Mouse (Mus musculus) limb, embryonic 15.5 days (tissue): ENCODE measurements at regions not wholly inside any gene's neighbourhood (a gene's known extent, or its start where the extent isn't known, plus 50 kb on each side); places are given as distances from the start of the nearest gene placed in this dataset.

Experiments
- ATAC-seq: fragments of 200-750 bp; cut with Nextera tagmentation; 2 replicates; pipeline ENCODE4 v1.8.0; 2017; ENCODE audit warnings: low read depth, moderate TSS enrichment; ENCODE audit not compliant: insufficient number of reproducible peaks, low FRiP score, low TSS enrichment
- H3K27ac ChIP-seq: fragments of 300-500 bp; sonication (generic); 2 replicates; pipeline ENCODE4 v1.5.1; 2015; ENCODE audit warnings: moderate library complexity, mild to moderate bottlenecking, inconsistent platforms
- H3K27me3 ChIP-seq: fragments of 300-500 bp; sonication (generic); 2 replicates; pipeline ENCODE4 v1.6.1; 2015; ENCODE audit warnings: inconsistent platforms
- H3K36me3 ChIP-seq: fragments of 300-500 bp; sonication (generic); 2 replicates; pipeline ENCODE4 v1.6.1; 2015; ENCODE audit warnings: inconsistent platforms
- H3K4me1 ChIP-seq: fragments of 300-500 bp; sonication (generic); 2 replicates; pipeline ENCODE4 v1.6.1; 2015; ENCODE audit warnings: inconsistent platforms
- H3K4me2 ChIP-seq: fragments of 300-500 bp; sonication (generic); 2 replicates; pipeline ENCODE4 v1.6.1; 2015; ENCODE audit warnings: mild to moderate bottlenecking, inconsistent platforms
- H3K4me3 ChIP-seq: fragments of 300-500 bp; sonication (generic); 2 replicates; pipeline ENCODE4 v1.5.1; 2015; ENCODE audit warnings: mild to moderate bottlenecking, inconsistent platforms
- H3K9ac ChIP-seq: fragments of 300-500 bp; sonication (generic); 2 replicates; pipeline ENCODE4 v1.6.1; 2015; ENCODE audit warnings: inconsistent platforms
- H3K9me3 ChIP-seq: fragments of 300-500 bp; sonication (generic); 2 replicates; pipeline ENCODE4 v1.6.1; 2016; ENCODE audit warnings: inconsistent platforms
- WGBS: fragments of 180-500 bp; shearing (Covaris S2); methylation state at CpG from one replicate; pipeline ENCODE4 v1.1.7; 2015; 5-methylcytosine and 5-hydroxymethylcytosine counted together

DNA sequence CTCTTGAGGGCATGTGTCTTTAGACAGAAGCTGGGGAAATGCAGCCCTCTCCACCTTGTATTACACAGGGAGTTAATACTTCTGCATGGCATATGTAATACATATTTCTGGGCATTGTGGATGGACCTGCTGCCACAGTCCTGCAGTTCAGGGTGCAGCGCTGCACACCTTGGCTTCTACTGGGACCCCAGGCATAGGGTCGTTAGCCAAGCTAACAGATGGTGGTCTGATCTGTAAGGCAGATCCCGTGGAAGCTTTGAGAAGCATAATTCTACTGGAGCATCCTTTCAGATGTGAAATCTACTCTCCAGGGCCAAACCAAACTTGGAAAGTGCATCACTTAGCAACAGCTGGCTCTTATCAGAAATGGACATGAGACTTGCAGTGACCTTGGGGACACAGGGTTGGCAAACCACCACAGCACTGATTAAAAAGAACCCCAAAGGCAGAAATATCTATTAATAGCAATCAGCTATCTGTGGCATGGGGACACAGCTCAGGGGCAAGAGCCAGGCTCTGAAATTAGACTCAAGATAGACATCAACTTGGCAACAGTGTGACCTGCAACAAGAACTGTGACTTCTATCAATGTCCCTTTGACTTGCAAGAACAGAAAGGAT is 155.0 kb downstream of the Drd1 start:
- Histone ChIP-seq H3K4me2 (no peak overlapping the region), H3K27ac (no peak overlapping the region), H3K36me3 (no peaks in the 10 kb centered on the region), H3K9me3 (no peaks in the 10 kb centered on the region), H3K4me1 (no peaks in the 10 kb centered on the region), H3K27me3 (no peaks in the 10 kb centered on the region), H3K9ac (no peak overlapping the region), H3K4me3 (no peak overlapping the region)
- ATAC-seq = no peak
- 71% methylated on average over 3 of the region's 3 CpGs for WGBS

- Histone ChIP-seq H3K9me3 (no peaks in the 10 kb centered on the region), H3K9ac (no peak overlapping the region), H3K4me2 (no peak overlapping the region), H3K4me3 (no peak overlapping the region), H3K27me3 (no peaks in the 10 kb centered on the region), H3K4me1 (no peaks in the 10 kb centered on the region), H3K27ac (no peak overlapping the region), H3K36me3 (no peaks in the 10 kb centered on the region)
- ATAC-seq = no peak
- WGBS = 64% methylated on average over 10 of the region's 10 CpGs
Measured at GRCm38 (mm10) chr13:53898351-53898750, 157.2 kb downstream of the Drd1 start.

DNA sequence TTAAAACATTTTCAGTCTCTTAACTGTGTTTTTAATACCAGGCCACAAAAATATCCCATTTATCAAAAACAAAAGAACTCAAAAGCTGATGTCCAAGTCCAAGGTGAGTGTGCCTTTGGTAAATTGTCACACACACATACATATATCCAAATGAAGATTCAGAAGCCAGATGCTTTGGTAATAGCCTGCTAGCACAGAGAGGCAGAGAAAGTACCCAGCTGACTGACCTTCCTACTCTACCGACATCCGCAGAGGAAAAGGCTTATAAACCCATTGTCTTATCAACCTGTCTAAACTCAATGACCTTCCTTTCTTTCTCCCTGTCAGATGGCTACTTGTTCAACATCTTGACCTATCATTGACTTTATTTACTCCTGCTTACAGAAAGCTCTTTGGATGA is 158.3 kb downstream of the Drd1 start:
- Histone ChIP-seq H3K4me2 (no peak overlapping the region), H3K4me3 (no peak overlapping the region), H3K9ac (no peak overlapping the region), H3K4me1 (no peaks in the 10 kb centered on the region), H3K9me3 (no peaks in the 10 kb centered on the region), H3K27me3 (no peaks in the 10 kb centered on the region), H3K27ac (no peak overlapping the region), H3K36me3 (no peaks in the 10 kb centered on the region)
- 98% methylated on average over 2 of the region's 2 CpGs for WGBS
- ATAC-seq = no peak

- ATAC-seq = no peak
- WGBS = 83% methylated on average over 3 of the region's 3 CpGs
- no peaks in the 10 kb centered on the region for H3K9me3 ChIP-seq
- H3K4me3 ChIP-seq = no peak overlapping the region
- H3K9ac ChIP-seq = no peak overlapping the region
- no peak overlapping the region for H3K4me2 ChIP-seq
- H3K27ac ChIP-seq = no peak overlapping the region
- no peaks in the 10 kb centered on the region for H3K4me1 ChIP-seq
- no peaks in the 10 kb centered on the region for H3K36me3 ChIP-seq
- no peaks in the 10 kb centered on the region; the same call in 1 of the 2 replicates for H3K27me3 ChIP-seq
Measured at GRCm38 (mm10) chr13:53888411-53888810, 167.1 kb downstream of the Drd1 start.

DNA sequence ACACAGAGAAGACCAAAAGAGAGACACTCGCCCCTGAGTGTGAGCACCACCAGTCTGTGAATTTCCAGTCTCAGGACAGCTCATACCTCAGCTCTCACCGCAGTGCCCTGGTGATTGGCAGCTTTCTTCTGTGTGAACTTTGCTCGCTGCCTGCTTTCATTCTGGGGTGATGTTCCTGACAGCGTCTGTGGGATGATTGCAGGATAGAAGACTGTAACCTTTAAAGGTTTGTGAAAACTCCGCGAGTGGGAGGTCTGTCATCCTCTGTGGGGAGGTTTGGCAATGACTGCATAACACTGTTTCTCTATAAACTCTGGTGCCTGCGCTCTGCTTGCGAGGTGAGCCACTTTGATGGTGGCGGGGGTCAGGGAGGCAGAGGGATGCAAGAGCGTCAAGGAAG is 169.7 kb downstream of the Drd1 start:
- Histone ChIP-seq H3K4me2 (no peak overlapping the region), H3K4me3 (no peak overlapping the region), H3K27ac (no peak overlapping the region), H3K9me3 (no peaks in the 10 kb centered on the region), H3K27me3 (no peaks in the 10 kb centered on the region; the same call in 1 of the 2 replicates), H3K9ac (no peak overlapping the region), H3K36me3 (no peaks in the 10 kb centered on the region), H3K4me1 (no peaks in the 10 kb centered on the region)
- ATAC-seq = no peak
- 80% methylated on average over 10 of the region's 10 CpGs for WGBS

DNA sequence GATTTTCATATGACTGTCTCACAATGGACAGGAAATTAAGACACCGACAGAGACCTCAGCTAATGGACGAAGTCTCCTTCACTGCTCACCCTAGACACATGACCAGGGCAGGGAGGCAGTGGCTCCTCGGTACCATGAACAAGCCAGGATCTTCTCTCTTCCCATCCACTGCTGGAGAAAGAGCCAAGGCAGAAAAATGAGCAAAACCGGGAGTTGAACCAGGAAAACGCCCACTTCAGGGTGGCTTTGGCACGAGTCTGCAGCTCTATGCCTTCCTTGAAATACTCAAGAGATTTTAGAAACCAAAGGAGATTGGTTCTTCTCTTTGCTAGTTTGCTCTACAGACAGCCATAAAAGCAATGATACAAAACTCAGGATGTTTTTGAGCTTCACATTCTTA is 172.3 kb downstream of the Drd1 start:
- H3K27me3 ChIP-seq = no peaks in the 10 kb centered on the region; the same call in 1 of the 2 replicates
- no peak overlapping the region for H3K4me2 ChIP-seq
- H3K36me3 ChIP-seq = no peaks in the 10 kb centered on the region
- H3K4me1 ChIP-seq = no peaks in the 10 kb centered on the region
- WGBS = 84% methylated on average over 6 of the region's 6 CpGs
- no peak overlapping the region for H3K9ac ChIP-seq
- no peak overlapping the region for H3K27ac ChIP-seq
- no peak overlapping the region for H3K4me3 ChIP-seq
- ATAC-seq = no peak
- H3K9me3 ChIP-seq = no peaks in the 10 kb centered on the region

DNA sequence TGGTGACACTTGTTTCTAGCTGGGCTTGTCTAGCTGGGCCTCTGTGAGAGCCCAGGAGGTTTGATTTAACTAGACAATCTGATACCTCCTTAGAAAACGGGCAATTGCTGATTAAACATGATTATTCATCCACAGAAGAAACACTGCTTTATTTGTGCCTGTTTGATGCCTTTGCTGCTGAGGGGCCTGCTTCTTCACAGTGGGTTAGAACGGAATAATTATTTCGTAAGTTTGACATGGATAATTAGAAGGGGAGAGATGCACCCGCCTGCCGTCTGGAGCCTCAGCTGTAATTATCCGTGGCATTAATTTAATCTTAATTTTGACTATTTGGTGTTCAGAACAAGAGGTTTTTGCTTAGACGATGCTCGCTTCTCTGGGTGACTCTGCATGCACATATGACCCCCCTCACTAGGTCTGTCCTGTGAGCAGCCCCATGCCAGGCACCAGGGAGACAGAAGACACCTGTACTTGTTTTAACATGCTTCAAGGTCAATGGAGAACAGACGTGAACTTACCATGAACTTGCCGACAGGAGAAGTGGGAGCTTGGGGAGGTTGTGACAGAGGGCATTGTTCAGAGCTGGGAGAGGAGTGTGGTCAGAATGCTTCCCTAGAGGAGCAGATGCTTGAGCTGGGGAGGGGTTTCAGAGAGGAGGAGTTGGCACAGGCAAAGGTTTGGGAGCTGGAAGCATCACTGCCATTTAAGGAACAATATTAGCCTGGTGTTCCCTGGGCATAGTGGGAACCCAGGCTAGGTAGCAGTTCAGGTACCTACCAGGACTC is 174.8 kb downstream of the Drd1 start:
- no peaks in the 10 kb centered on the region for H3K4me1 ChIP-seq

GRCm38 (mm10) chr13:53875546-53875945 is 180.0 kb downstream of the Drd1 start:
- Histone ChIP-seq H3K9ac (no peak overlapping the region), H3K9me3 (no peaks in the 10 kb centered on the region), H3K36me3 (no peaks in the 10 kb centered on the region), H3K4me2 (no peak overlapping the region), H3K27me3 (no peaks in the 10 kb centered on the region), H3K4me3 (no peak overlapping the region), H3K27ac (no peak overlapping the region), H3K4me1 (no peaks in the 10 kb centered on the region)
- ATAC-seq = no peak
- 89% methylated on average over 4 of the region's 4 CpGs for WGBS

More for the DNA sequence above, 174.8 kb downstream of the Drd1 start:
- no peak overlapping the region for H3K27ac ChIP-seq
- no peaks in the 10 kb centered on the region for H3K36me3 ChIP-seq
- 65% methylated on average over 10 of the region's 10 CpGs for WGBS
- no peaks in the 10 kb centered on the region for H3K9me3 ChIP-seq
- no peak overlapping the region for H3K4me3 ChIP-seq
- no peak overlapping the region for H3K9ac ChIP-seq
- no peaks in the 10 kb centered on the region for H3K27me3 ChIP-seq
- ATAC-seq = no peak
- no peak overlapping the region for H3K4me2 ChIP-seq

GRCm38 (mm10) chr13:53865323-53865722 is 190.2 kb downstream of the Drd1 start:
- no peak overlapping the region for H3K9ac ChIP-seq
- no peaks in the 10 kb centered on the region for H3K27me3 ChIP-seq
- no peak for ATAC-seq
- no peaks in the 10 kb centered on the region for H3K36me3 ChIP-seq
- peaks cover 3% of the 10 kb centered on the region; the same call in 1 of the 2 replicates for H3K4me1 ChIP-seq
- no peak overlapping the region for H3K4me3 ChIP-seq
- H3K9me3 ChIP-seq = no peaks in the 10 kb centered on the region
- no peak overlapping the region for H3K27ac ChIP-seq
- WGBS = 67% methylated on average over 5 of the region's 5 CpGs
- H3K4me2 ChIP-seq = no peak overlapping the region

GRCm38 (mm10) chr13:53862336-53862735 is 193.2 kb downstream of the Drd1 start:
- Histone ChIP-seq H3K4me1 (peaks cover 3% of the 10 kb centered on the region; the same call in 1 of the 2 replicates), H3K9ac (no peak overlapping the region), H3K36me3 (no peaks in the 10 kb centered on the region), H3K9me3 (no peaks in the 10 kb centered on the region), H3K4me2 (no peak overlapping the region), H3K27me3 (no peaks in the 10 kb centered on the region), H3K27ac (no peak overlapping the region), H3K4me3 (no peak overlapping the region)
- WGBS = 19% methylated on average over 4 of the region's 4 CpGs
- no peak for ATAC-seq

DNA sequence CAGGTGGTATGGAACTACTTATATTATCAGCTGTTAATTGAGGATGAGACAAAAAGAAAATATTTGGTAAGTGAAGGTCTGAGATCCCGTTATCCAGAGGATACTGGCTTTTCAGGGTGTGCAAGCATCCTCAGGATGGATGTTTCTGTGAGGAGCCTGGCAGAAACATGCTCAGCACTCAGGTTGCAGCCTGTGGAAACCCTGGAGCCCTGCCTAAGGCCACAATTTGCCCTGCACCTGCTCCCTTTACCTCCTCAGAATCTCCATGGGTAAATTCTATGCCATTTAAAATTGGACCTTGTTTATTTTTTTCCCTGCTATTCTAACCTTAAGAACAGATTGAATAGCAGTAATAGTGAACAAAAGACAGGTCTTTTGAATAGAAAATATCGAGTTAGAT is 201.3 kb downstream of the Drd1 start:
- Histone ChIP-seq H3K9me3 (no peaks in the 10 kb centered on the region), H3K27me3 (no peaks in the 10 kb centered on the region), H3K4me1 (no peaks in the 10 kb centered on the region), H3K4me3 (no peak overlapping the region), H3K36me3 (no peaks in the 10 kb centered on the region), H3K4me2 (no peak overlapping the region), H3K9ac (no peak overlapping the region), H3K27ac (no peak overlapping the region)
- whole genome bisulfite sequencing = 74% methylated on average over 2 of the region's 2 CpGs
- no peak for ATAC-seq

- H3K4me2 ChIP-seq = no peak overlapping the region
- no peak overlapping the region for H3K27ac ChIP-seq
- H3K4me3 ChIP-seq = no peak overlapping the region
- no peaks in the 10 kb centered on the region for H3K4me1 ChIP-seq
- no peaks in the 10 kb centered on the region for H3K36me3 ChIP-seq
- 79% methylated on average over 9 of the region's 9 CpGs for WGBS
- H3K9ac ChIP-seq = no peak overlapping the region
- H3K27me3 ChIP-seq = no peaks in the 10 kb centered on the region
- no peaks in the 10 kb centered on the region for H3K9me3 ChIP-seq
- ATAC-seq = no peak
Measured at GRCm38 (mm10) chr13:53850146-53850545, 205.4 kb downstream of the Drd1 start.
